Comparison of ENCODE assay signal across 16 mouse cellular contexts in the genomic region with DNA sequence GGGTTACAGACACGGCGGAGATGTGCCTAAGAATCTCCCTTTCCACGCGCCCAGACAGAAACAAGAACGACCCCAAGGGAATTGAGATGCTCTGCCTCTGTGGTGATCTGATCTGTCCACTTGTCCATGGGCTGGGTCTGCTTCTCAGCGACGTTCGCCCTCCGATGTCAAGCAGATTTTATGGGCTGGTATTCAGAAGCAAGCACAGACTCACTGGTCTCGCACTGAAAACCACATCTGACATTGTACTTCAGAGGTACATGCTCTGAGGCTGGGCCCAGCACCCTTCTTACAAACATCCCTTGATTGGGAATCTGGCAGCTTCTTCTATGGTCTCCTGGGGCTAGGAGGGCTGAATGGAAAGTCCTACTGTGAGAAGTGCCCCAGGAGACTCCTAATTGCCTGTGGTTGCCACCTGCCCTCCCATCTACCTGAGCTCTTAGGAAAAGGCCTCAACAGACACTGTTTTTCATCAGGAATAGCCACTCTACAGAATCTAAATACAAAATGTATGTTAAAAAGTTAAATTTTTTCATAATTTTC. TPM values are rescaled to one million over a fixed set of nuclear protein-coding genes. Genes with fewer than 3 reads are reported as not detected.
DNase-seq lines count a peak whose midpoint lies in the region; ATAC-seq lines count a peak whose summit lies in the region.
"Had no signal": no experiment of that assay in that cellular context is flagged by ENCODE, and none has a peak within 500 bp of the region (broad histone marks: within the 10 kb centered on the region; RNA-seq: fewer than 3 reads in every experiment).

No protein-coding gene starts in this region.

- H3K4me2 ChIP-seq in midbrain, embryonic 15.5 days, result no peak overlapping the region
- H3K4me2 ChIP-seq in midbrain, embryonic 13.5 days (replicated peaks), result no peak overlapping the region
- no peak overlapping the region for H3K4me2 ChIP-seq in hindbrain, embryonic 14.5 days (replicated peaks)
- H3K4me2 ChIP-seq in neural tube, embryonic 15.5 days, result no peak overlapping the region
- H3K4me2 ChIP-seq: forebrain, embryonic 15.5 days had no signal

- H3K27me3 ChIP-seq in heart, embryonic 10.5 days (ENCODE audit: insufficient read depth, poor library complexity, severe bottlenecking), result peaks cover 16% of the 10 kb centered on the region
- no peaks in the 10 kb centered on the region for H3K27me3 ChIP-seq in midbrain, embryonic 15.5 days (replicated peaks)
- no peaks in the 10 kb centered on the region for H3K27me3 ChIP-seq in midbrain, embryonic 13.5 days
- H3K27me3 ChIP-seq in hindbrain, embryonic 14.5 days (ENCODE audit: control insufficient read depth, insufficient read depth, low read length), result no peaks in the 10 kb centered on the region
- no peaks in the 10 kb centered on the region for H3K27me3 ChIP-seq in neural tube, embryonic 15.5 days (replicated peaks)
- H3K27me3 ChIP-seq: CH12.LX; forebrain, embryonic 15.5 days; Patski had no signal

- DNase-seq in heart, embryonic 10.5 days (ENCODE audit: low spot score), result peak; percentile 56
- DNase-seq in heart, adult 18-20 months, result no peak
- no peak for DNase-seq in hindbrain, embryonic 14.5 days (ENCODE audit: low spot score)
- no peak for DNase-seq in frontal cortex, postnatal 10 days (ENCODE audit: low spot score in 2 of 2)
- DNase-seq: adrenal gland, postnatal 14 days; gastrocnemius, postnatal 10 days; heart, postnatal 10 days; heart, postnatal 4 days had no signal

- H3K36me3 ChIP-seq in heart, embryonic 10.5 days, result no peaks in the 10 kb centered on the region
- H3K36me3 ChIP-seq in midbrain, embryonic 15.5 days (replicated peaks), result no peaks in the 10 kb centered on the region
- no peaks in the 10 kb centered on the region for H3K36me3 ChIP-seq in midbrain, embryonic 13.5 days
- H3K36me3 ChIP-seq in hindbrain, embryonic 14.5 days (replicated peaks; ENCODE audit: control insufficient read depth, insufficient read depth), result no peaks in the 10 kb centered on the region
- H3K36me3 ChIP-seq in neural tube, embryonic 15.5 days, result no peaks in the 10 kb centered on the region
- H3K36me3 ChIP-seq: forebrain, embryonic 15.5 days had no signal

- H3K27ac ChIP-seq in heart, embryonic 10.5 days, result no peak overlapping the region
- H3K27ac ChIP-seq in midbrain, embryonic 15.5 days, result peak overlapping the region; percentile 45; the same call in 1 of the 2 replicates
- no peak overlapping the region for H3K27ac ChIP-seq in midbrain, embryonic 13.5 days
- peak overlapping the region; percentile 78 for H3K27ac ChIP-seq in hindbrain, embryonic 14.5 days
- H3K27ac ChIP-seq in neural tube, embryonic 15.5 days (replicated peaks), result peak overlapping the region; percentile 20; the same call in 1 of the 2 replicates

- H3K9me3 ChIP-seq in heart, embryonic 10.5 days, result no peaks in the 10 kb centered on the region
- H3K9me3 ChIP-seq in midbrain, embryonic 15.5 days, result no peaks in the 10 kb centered on the region
- H3K9me3 ChIP-seq in midbrain, embryonic 13.5 days, result no peaks in the 10 kb centered on the region
- H3K9me3 ChIP-seq in hindbrain, embryonic 14.5 days (ENCODE audit: control insufficient read depth, low read length), result no peaks in the 10 kb centered on the region
- no peaks in the 10 kb centered on the region for H3K9me3 ChIP-seq in neural tube, embryonic 15.5 days (replicated peaks)
- H3K9me3 ChIP-seq: forebrain, embryonic 15.5 days had no signal

- peaks cover 4% of the 10 kb centered on the region; the same call in 1 of the 2 replicates for H3K4me1 ChIP-seq in heart, embryonic 10.5 days
- peaks cover 9% of the 10 kb centered on the region for H3K4me1 ChIP-seq in midbrain, embryonic 15.5 days
- H3K4me1 ChIP-seq in midbrain, embryonic 13.5 days (replicated peaks), result peaks cover 24% of the 10 kb centered on the region
- peaks cover 19% of the 10 kb centered on the region; the same call in 1 of the 2 replicates for H3K4me1 ChIP-seq in hindbrain, embryonic 14.5 days (replicated peaks; ENCODE audit: control insufficient read depth, insufficient read depth, low read length)
- peaks cover 34% of the 10 kb centered on the region for H3K4me1 ChIP-seq in neural tube, embryonic 15.5 days
- H3K4me1 ChIP-seq: forebrain, embryonic 15.5 days had no signal

- H3K9ac ChIP-seq in midbrain, embryonic 15.5 days, result no peak overlapping the region
- no peak overlapping the region for H3K9ac ChIP-seq in midbrain, embryonic 13.5 days (replicated peaks)
- no peak overlapping the region for H3K9ac ChIP-seq in hindbrain, embryonic 14.5 days
- H3K9ac ChIP-seq in neural tube, embryonic 15.5 days (replicated peaks), result no peak overlapping the region
- H3K9ac ChIP-seq: forebrain, embryonic 15.5 days had no signal

- 86% methylated on average over 10 of the region's 10 CpGs for WGBS in heart, embryonic 10.5 days
- 71% methylated on average over 10 of the region's 10 CpGs for WGBS in midbrain, embryonic 15.5 days
- WGBS in midbrain, embryonic 13.5 days, result 82% methylated on average over 10 of the region's 10 CpGs
- WGBS in hindbrain, embryonic 14.5 days, result 72% methylated on average over 10 of the region's 10 CpGs
- WGBS in neural tube, embryonic 15.5 days, result 75% methylated on average over 10 of the region's 10 CpGs

- no peak for ATAC-seq in midbrain, embryonic 15.5 days (replicated peaks)
- no peak for ATAC-seq in midbrain, embryonic 13.5 days
- no peak for ATAC-seq in hindbrain, embryonic 14.5 days (ENCODE audit: low FRiP score)
- no peak for ATAC-seq in neural tube, embryonic 15.5 days (ENCODE audit: low FRiP score)
- ATAC-seq: activated CD4-positive, CD25-positive, alpha-beta regulatory T cell, adult 4 months; forebrain, embryonic 15.5 days; intestine, embryonic 16.5 days; Patski had no signal

- H3K4me3 ChIP-seq in heart, embryonic 10.5 days, result no peak overlapping the region
- no peak overlapping the region for H3K4me3 ChIP-seq in midbrain, embryonic 15.5 days
- no peak overlapping the region for H3K4me3 ChIP-seq in midbrain, embryonic 13.5 days (replicated peaks)
- no peak overlapping the region for H3K4me3 ChIP-seq in hindbrain, embryonic 14.5 days (replicated peaks; ENCODE audit: low read length)
- no peak overlapping the region for H3K4me3 ChIP-seq in neural tube, embryonic 15.5 days (replicated peaks)
- H3K4me3 ChIP-seq: forebrain, embryonic 15.5 days had no signal

RNA-seq across cellular contexts. Expression of a gene that starts 51.8 kb away (rescaled TPM):
- 1.1 and 2.1 TPM in 2 replicates for polyA plus RNA-seq in heart, embryonic 10.5 days (2016; fragmentation: Nextera tagmentation; extraction: Ambion mirVana)
- total RNA-seq in heart, adult 18-20 months (2021), result under 1 TPM; 0.10 to 0.17 TPM
- 71.0 and 74.2 TPM in 2 replicates for polyA plus RNA-seq in midbrain, embryonic 15.5 days (2015; fragmentation: Nextera tagmentation; extraction: Ambion mirVana)
- polyA plus RNA-seq in midbrain, embryonic 13.5 days (2015; fragmentation: Nextera tagmentation; extraction: Ambion mirVana), result 45.1 and 50.4 TPM in 2 replicates
- 104 and 118 TPM in 2 replicates for polyA plus RNA-seq in hindbrain, embryonic 14.5 days (2014; fragmentation: Nextera tagmentation; extraction: Ambion mirVana)
- polyA plus RNA-seq in neural tube, embryonic 15.5 days (2015; fragmentation: Nextera tagmentation; extraction: Ambion mirVana), result 103 and 111 TPM in 2 replicates
- total RNA-seq: CH12.LX had no signal
- polyA plus RNA-seq: Patski had no signal

Comparison
In these comparisons a context has a peak if more than half of its experiments do, and no peak if none do; other contexts are left out.
1. H3K27ac ChIP-seq: peak in midbrain, embryonic 15.5 days (single experiment), hindbrain, embryonic 14.5 days (single experiment) and neural tube, embryonic 15.5 days (single experiment); none in heart, embryonic 10.5 days (single experiment) and midbrain, embryonic 13.5 days (single experiment).
2. RNA of a gene that starts 51.8 kb away (polyA plus RNA-seq): 103 to 111 TPM in neural tube, embryonic 15.5 days, 104 to 118 TPM in hindbrain, embryonic 14.5 days, 71.0 to 74.2 TPM in midbrain, embryonic 15.5 days and 45.1 to 50.4 TPM in midbrain, embryonic 13.5 days; 1.1 to 2.1 TPM in heart, embryonic 10.5 days; every median in the first group is over 10 times any median in the second.